Mouse (Mus musculus) small intestine, adult 2 months (tissue): ENCODE results near the gene Mum1.

Experiments
- CTCF ChIP-seq: fragments of 200-500 bp; IDR thresholded peaks from 2 replicates; pipeline ENCODE4 v1.5.1; 2012; ENCODE audit warnings: low read depth, mild to moderate bottlenecking, control low read depth, inconsistent platforms, low read length, moderate library complexity, mixed read lengths; ENCODE audit not compliant: insufficient replicate concordance, insufficient read length; ENCODE audit errors: extremely low read depth
- POLR2A ChIP-seq: fragments of 200-500 bp; IDR thresholded peaks from 2 replicates; pipeline ENCODE4 v1.6.1; 2012; ENCODE audit warnings: low read depth, mild to moderate bottlenecking, control low read depth, inconsistent platforms, low read length, moderate library complexity

DNA sequence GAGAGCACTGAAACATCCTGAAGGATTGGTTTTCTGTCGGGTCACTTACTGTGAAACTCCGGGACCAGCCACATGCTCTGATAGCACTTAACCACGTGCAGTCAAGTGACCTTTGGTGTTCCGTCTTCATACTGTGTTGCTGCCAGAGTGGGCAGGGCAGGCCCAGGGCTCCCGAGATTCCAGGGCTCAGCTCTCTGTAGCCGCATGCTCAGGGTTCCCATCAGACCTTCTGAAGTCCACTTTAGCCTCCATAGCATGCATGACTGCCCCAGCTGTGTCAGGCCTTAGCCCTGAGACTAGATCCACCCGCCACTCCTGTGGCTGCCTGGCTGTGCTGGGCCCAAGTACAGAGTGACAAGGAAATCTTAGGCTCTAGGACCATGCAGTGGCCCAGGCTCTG lies 55.1 kb downstream of the Mum1 start:
- TF ChIP-seq CTCF = no peak
- no peak for TF ChIP-seq POLR2A
